9 mouse cellular contexts compared by ENCODE assay signal in genomic region chr1:170844380-170844779, GRCm38 (mm10). TPM values are rescaled to one million over a fixed set of nuclear protein-coding genes. Genes with fewer than 3 reads are reported as not detected.
DNase-seq lines count a peak whose midpoint lies in the region; ATAC-seq and TF ChIP-seq lines count a peak whose summit lies in the region.
"Had no signal": no experiment of that assay in that cellular context is flagged by ENCODE, and none has a peak within 500 bp of the region (broad histone marks: within the 10 kb centered on the region; RNA-seq: fewer than 3 reads in every experiment).

No protein-coding gene starts in this region.

- no peak for ATAC-seq in liver, postnatal 0 days

- no peak overlapping the region for H3K9ac ChIP-seq in liver, postnatal 0 days (replicated peaks)
- H3K9ac ChIP-seq: limb, embryonic 13.5 days had no signal

- intact Hi-C loops in left cerebral cortex, adult 2 months (cut with DNase I), result loop anchor here (5.0 kb wide), 1 partner anchor 552 kb away; no protein-coding TSS in a partner anchor
- intact Hi-C loops in left cerebral cortex, postnatal 14 days (cut with DNase I), result loop anchor here (2.0 kb wide), 1 partner anchor 206 kb away; no protein-coding TSS in a partner anchor

- no peak overlapping the region for H3K27ac ChIP-seq in cerebellum, adult 2 months (ENCODE audit: insufficient read depth, low read length)
- no peak overlapping the region for H3K27ac ChIP-seq in left cerebral cortex, adult 2 months
- H3K27ac ChIP-seq in bone marrow, adult 2 months (ENCODE audit: control insufficient read depth, insufficient read depth, low read depth, low read length, poor library complexity), result no peak overlapping the region
- H3K27ac ChIP-seq in liver, postnatal 0 days (ENCODE audit: low read depth), result no peak overlapping the region
- H3K27ac ChIP-seq: limb, embryonic 13.5 days had no signal

- peaks cover 15% of the 10 kb centered on the region for H3K36me3 ChIP-seq in liver, postnatal 0 days (replicated peaks; ENCODE audit: insufficient read depth, low read length)

- H3K4me1 ChIP-seq in cerebellum, adult 2 months (ENCODE audit: control insufficient read depth, insufficient read depth, low read length), result 0 out of 2 replicates have a peak, but pooled peaks cover 2% of the 10 kb centered on the region
- H3K4me1 ChIP-seq in bone marrow, adult 2 months (ENCODE audit: control insufficient read depth, insufficient read depth, low read length), result no peaks in the 10 kb centered on the region; the same call in 1 of the 2 replicates
- peaks cover 12% of the 10 kb centered on the region; the same call in 1 of the 2 replicates for H3K4me1 ChIP-seq in liver, postnatal 0 days (ENCODE audit: insufficient read depth)
- H3K4me1 ChIP-seq: limb, embryonic 13.5 days had no signal

- WGBS in cerebellum, adult 2 months, result 77% methylated on average over 8 of the region's 8 CpGs
- 69% methylated on average over 8 of the region's 8 CpGs for WGBS in bone marrow, adult 2 months
- 71% methylated on average over 8 of the region's 8 CpGs for WGBS in liver, postnatal 0 days (ENCODE audit: insufficient replicate concordance)

- no peak for TF ChIP-seq POLR2A in cerebellum, adult 2 months (IDR thresholded peaks at IDR 0.05; ENCODE audit: borderline replicate concordance, insufficient read depth, low read length)
- no peak for TF ChIP-seq POLR2A in bone marrow, adult 2 months (IDR thresholded peaks at IDR 0.05; ENCODE audit: borderline replicate concordance, control insufficient read depth, low read depth, low read length)

- H3K4me2 ChIP-seq in liver, postnatal 0 days (ENCODE audit: low read depth, low read length), result no peak overlapping the region
- H3K4me2 ChIP-seq: limb, embryonic 13.5 days had no signal

- DNase-seq in cerebellum, adult 2 months, result no peak
- DNase-seq in cerebellum, adult 9-11 months, result no peak
- no peak for DNase-seq in left cerebral cortex, adult 2 months (ENCODE audit: extremely low spot score in 1 of 2, low spot score in 2 of 2)
- no peak for DNase-seq in left cerebral cortex, adult 8-10 months (ENCODE audit: low spot score in 2 of 2)
- DNase-seq in liver, postnatal 0 days, result peak; percentile 45
- no peak for DNase-seq in ovary, postnatal 36 days (ENCODE audit: low spot score)
- no peak for DNase-seq in left cerebral cortex, postnatal 14 days (ENCODE audit: low spot score in 2 of 2)

- no peak overlapping the region for H3K4me3 ChIP-seq in cerebellum, adult 2 months (replicated peaks; ENCODE audit: insufficient read depth, low read depth, low read length)
- no peak overlapping the region for H3K4me3 ChIP-seq in left cerebral cortex, adult 2 months
- H3K4me3 ChIP-seq in bone marrow, adult 2 months (replicated peaks; ENCODE audit: control insufficient read depth, low read depth, low read length), result no peak overlapping the region
- H3K4me3 ChIP-seq in liver, postnatal 0 days (ENCODE audit: low read depth, low read length), result no peak overlapping the region
- H3K4me3 ChIP-seq: limb, embryonic 13.5 days had no signal

- TF ChIP-seq EP300 in liver, postnatal 0 days (IDR thresholded peaks at IDR 0.05; ENCODE audit: low read depth), result no peak

- peak; percentile 29; the same call in 1 of the 2 replicates for TF ChIP-seq CTCF in cerebellum, adult 2 months (IDR thresholded peaks at IDR 0.05; ENCODE audit: borderline replicate concordance, insufficient read depth, low read depth, low read length)
- TF ChIP-seq CTCF in left cerebral cortex, adult 2 months (IDR thresholded peaks at IDR 0.05), result peak; percentile 34
- TF ChIP-seq CTCF in bone marrow, adult 2 months (IDR thresholded peaks at IDR 0.05; ENCODE audit: control insufficient read depth, insufficient read depth, low read length), result peak; percentile 44; the same call in 1 of the 2 replicates
- peak; percentile 85 for TF ChIP-seq CTCF in liver, postnatal 0 days (IDR thresholded peaks at IDR 0.05; ENCODE audit: low read depth)

- no peaks in the 10 kb centered on the region for H3K9me3 ChIP-seq in liver, postnatal 0 days (ENCODE audit: low read length)
- H3K9me3 ChIP-seq: limb, embryonic 13.5 days had no signal

- no peaks in the 10 kb centered on the region for H3K27me3 ChIP-seq in cerebellum, adult 2 months (ENCODE audit: control insufficient read depth, insufficient read depth, low read length)
- no peaks in the 10 kb centered on the region for H3K27me3 ChIP-seq in liver, postnatal 0 days (ENCODE audit: insufficient read depth, low read length)
- H3K27me3 ChIP-seq: limb, embryonic 13.5 days had no signal

RNA-seq across cellular contexts. Expression of gene Atf6, which starts 23.2 kb away (rescaled TPM):
- polyA plus RNA-seq in cerebellum, adult 2 months (2012; rRNA removed), result 19.1 and 20.6 TPM in 2 replicates
- total RNA-seq in left cerebral cortex, adult 2 months (2021), result 10 to 100 TPM; 52.7 to 59.5 TPM
- 10 to 100 TPM; 51.3 to 62.1 (median 55.1) TPM for total RNA-seq in left cerebral cortex, adult 8-10 months (2022)
- polyA plus RNA-seq in bone marrow, adult 2 months (2011; ENCODE audit: insufficient read depth, insufficient read length, low replicate concordance, missing spikeins), result 3.8 and 7.7 TPM in 2 replicates
- polyA plus RNA-seq in liver, postnatal 0 days (2015; fragmentation: Nextera tagmentation; extraction: Ambion mirVana), result 5.0 and 6.0 TPM in 2 replicates
- total RNA-seq in left cerebral cortex, postnatal 14 days (2021), result 10 to 100 TPM; 33.2 to 34.6 TPM

RNA-seq across cellular contexts. Expression of gene Gm26620, which starts 40.5 kb away (rescaled TPM):
- 0.93 and 1.2 TPM in 2 replicates for polyA plus RNA-seq in cerebellum, adult 2 months (2012; rRNA removed)
- total RNA-seq in left cerebral cortex, adult 2 months (2021), result under 1 TPM; 0.45 to 0.58 TPM
- total RNA-seq in left cerebral cortex, adult 8-10 months (2022), result under 1 TPM in 3 of 4 experiments, not detected in 1; 0.46 to 0.87 (median 0.48) TPM
- polyA plus RNA-seq in bone marrow, adult 2 months (2011; ENCODE audit: insufficient read depth, insufficient read length, low replicate concordance, missing spikeins), result 2.4 and 4.4 TPM in 2 replicates
- polyA plus RNA-seq in liver, postnatal 0 days (2015; fragmentation: Nextera tagmentation; extraction: Ambion mirVana), result 0.97 and 1.7 TPM in 2 replicates
- under 1 TPM in 1 of 2 experiments, not detected in 1; 0.57 TPM for total RNA-seq in left cerebral cortex, postnatal 14 days (2021)

RNA-seq across cellular contexts. Expression of gene Dusp12, which starts 41.0 kb away (rescaled TPM):
- polyA plus RNA-seq in cerebellum, adult 2 months (2012; rRNA removed), result 32.4 and 33.4 TPM in 2 replicates
- 10 to 100 TPM; 14.3 to 15.5 TPM for total RNA-seq in left cerebral cortex, adult 2 months (2021)
- 10 to 100 TPM; 17.1 to 23.1 (median 19.1) TPM for total RNA-seq in left cerebral cortex, adult 8-10 months (2022)
- polyA plus RNA-seq in bone marrow, adult 2 months (2011; ENCODE audit: insufficient read depth, insufficient read length, low replicate concordance, missing spikeins), result 7.5 and 18.2 TPM in 2 replicates
- 26.1 and 29.1 TPM in 2 replicates for polyA plus RNA-seq in liver, postnatal 0 days (2015; fragmentation: Nextera tagmentation; extraction: Ambion mirVana)
- total RNA-seq in left cerebral cortex, postnatal 14 days (2021), result 10 to 100 TPM; 14.3 to 15.9 TPM

Comparison
In these comparisons a context has a peak if more than half of its experiments do, and no peak if none do; other contexts are left out.
1. CTCF ChIP-seq: peak in every context shown above with its lines; median percentile 85 in liver, postnatal 0 days; 44 in bone marrow, adult 2 months; 34 in left cerebral cortex, adult 2 months; 29 in cerebellum, adult 2 months.